Mouse (Mus musculus) layer of hippocampus, adult 6 months (tissue): ENCODE data around the gene Myh6. TPM values are rescaled to one million over a fixed set of nuclear protein-coding genes. Genes with fewer than 3 reads are reported as not detected.

Experiments
- long read RNA-seq, 2 experiments: library from polyadenylated mRNA; unstranded; transcript quantifications; one replicate each; pipeline ENCODE4 v2.0.0; 2019 to 2020
- microRNA-seq: library from miRNA; unstranded; fragments of <30 nt; microRNA quantifications from one replicate; pipeline ENCODE4 v1.2.0, GENCODE M21; 2020
- polyA plus RNA-seq: library from polyadenylated mRNA; unstranded; fragments of <200 nt; fragmentation: Nextera tagmentation; gene quantifications from 2 replicates; pipeline ENCODE4 v1.2.3, GENCODE M21; 2021

The Myh6 gene
- 1.9 and 4.0 TPM in 2 replicates for polyA plus RNA-seq
- long read RNA-seq, experiment 1 = 0 reads
- long read RNA-seq, experiment 2 = 0 reads

DNA sequence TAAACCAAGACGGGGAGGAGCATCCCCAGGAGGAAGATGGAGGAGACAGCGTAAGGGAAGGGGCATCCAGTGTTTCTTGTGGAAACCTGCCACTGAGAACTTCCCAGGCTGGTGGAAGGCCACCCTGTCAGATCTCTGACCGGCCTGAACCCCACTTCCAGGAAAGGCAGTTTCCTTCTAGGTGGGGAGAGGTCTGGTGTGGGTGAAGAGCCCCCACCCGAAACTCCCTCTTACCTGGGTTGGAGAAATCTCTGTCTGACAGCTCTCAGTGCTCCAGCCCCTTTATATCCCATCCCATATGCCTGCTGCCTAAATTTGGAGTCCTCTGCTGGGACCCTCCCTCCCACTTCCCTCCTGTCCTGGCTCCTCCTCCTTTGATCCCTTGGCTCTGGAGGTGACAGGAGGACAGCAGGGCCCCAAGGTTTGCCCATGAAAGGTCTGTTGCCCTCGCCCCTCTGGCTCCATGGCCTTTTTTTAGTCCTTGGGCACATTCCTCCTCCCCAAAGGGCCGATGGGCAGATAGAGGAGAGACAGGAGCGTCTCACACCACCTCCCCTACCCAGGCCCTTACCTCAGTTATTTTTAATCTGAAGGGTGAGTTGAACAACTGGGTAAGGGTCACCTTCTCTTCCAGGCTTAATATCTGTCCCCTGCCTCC, at the start of gene Myh6:
Gene Myh6, minus strand, starts transcription at position 608 of the 658 bp plus-strand sequence.

GRCm38 (mm10) chr14:55014991-55015766, 48.5 kb upstream of the Myh6 start, which contains the start of gene Ngdn:
Ngdn (plus strand) TSS chr14:55015454.

DNA sequence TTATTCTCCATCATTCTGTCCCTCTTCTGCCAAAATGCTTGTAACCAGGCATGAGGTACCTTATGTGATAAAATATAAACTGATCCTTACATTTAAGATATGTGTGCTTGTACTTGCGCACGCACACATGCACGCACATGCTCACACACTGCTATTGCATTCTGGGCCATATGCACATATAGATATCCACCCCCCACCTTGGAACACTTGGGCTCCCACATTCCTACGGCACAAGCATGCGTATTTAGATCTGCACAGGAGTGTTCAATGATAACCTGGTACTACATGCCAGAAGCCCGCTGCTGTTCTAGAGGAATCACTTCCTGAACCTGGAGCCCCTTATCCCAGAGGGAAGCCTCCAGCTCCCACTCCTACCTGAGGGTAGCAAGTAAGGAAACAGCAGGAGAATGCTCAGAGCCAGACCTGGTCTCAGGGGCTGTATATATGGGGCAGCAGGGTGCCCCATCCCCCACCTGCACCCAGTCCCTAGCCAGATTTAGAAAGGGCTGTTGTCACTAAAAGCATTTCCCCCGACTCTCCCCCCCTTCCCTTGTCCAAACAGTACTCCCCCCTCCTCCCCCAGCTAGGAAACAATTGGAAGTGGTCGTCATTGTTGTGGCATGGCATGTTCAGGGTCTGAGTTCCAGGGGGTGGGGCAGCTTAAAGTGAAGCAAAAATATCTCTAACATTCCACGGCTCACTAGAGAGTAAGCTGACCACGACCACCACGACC, 27.6 kb upstream of the Myh6 start, which contains the start of gene Myh7:
Gene Myh7, minus strand, starts transcription at position 491 of the 733 bp plus-strand sequence.

DNA sequence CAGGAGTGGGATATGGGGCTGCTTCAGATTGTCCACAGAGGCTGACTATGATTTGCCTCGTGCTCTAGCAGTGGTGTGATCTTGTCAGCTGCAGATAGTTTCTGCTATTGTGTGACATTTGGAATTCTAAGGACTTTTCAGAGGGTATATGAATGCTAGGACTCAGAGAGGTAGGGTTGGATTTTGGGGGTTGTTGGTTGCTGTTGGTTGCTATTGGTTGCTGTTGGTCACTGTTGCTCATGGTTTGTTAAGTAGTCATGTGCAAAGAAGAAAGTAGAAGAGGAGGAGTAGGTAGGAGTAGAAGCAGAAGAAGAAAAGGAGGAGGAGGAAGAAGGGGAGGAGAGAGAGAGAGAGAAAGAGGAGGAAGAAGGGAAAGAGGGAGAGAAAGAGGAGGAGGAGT, 9.9 kb upstream of the Myh6 start, which contains the start of gene Gm17428:
Gene Gm17428, plus strand, starts transcription at position 301 of the 400 bp plus-strand sequence.

DNA sequence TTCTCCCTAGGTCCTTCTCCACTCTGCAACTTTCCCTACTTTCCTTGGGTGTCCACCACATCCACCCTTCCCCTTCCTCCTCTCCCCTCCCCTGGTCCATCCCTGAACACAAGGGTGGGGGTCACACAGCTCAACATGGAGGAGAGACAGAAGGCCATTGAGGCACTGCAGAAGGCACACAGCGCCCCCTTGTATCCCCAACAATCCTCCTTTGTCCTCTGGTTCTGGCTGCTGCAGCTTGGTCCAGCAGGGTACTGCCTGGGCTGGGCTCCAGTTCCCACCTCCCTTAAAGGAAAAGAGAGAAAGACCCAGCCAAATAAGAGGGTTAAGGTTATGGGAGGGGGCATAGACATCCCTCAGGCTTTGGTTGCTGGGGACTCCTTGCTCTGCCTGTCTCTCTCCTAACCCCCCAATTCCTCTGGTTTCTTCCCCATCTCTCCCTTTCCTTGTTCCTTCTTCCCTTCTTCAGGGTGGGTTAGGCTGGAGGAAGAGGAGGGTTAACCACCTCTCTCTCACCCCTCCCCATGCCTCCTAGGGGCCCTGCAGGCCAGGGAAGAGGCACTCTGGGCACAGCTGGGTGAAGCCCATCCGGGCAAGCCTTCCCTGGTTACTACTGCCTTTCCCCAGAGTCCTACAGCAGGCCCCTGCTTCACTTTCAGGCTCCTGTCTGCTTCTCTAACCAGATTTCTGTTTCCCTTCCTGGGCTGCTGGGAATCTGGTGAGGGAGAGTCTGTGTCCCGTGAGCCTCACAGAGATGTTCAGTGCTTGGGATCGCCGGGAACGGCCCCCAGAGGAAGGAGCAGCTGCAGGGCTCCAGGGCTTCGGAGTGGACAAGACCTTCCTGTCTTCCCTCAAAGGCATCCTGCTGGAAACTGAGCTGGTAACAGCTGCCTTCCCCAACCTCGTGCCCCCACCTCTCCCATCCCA, 30.6 kb downstream of the Myh6 start, which contains the start of gene Cmtm5:
Gene Cmtm5, plus strand, starts transcription at position 358 of the 927 bp plus-strand sequence.

DNA sequence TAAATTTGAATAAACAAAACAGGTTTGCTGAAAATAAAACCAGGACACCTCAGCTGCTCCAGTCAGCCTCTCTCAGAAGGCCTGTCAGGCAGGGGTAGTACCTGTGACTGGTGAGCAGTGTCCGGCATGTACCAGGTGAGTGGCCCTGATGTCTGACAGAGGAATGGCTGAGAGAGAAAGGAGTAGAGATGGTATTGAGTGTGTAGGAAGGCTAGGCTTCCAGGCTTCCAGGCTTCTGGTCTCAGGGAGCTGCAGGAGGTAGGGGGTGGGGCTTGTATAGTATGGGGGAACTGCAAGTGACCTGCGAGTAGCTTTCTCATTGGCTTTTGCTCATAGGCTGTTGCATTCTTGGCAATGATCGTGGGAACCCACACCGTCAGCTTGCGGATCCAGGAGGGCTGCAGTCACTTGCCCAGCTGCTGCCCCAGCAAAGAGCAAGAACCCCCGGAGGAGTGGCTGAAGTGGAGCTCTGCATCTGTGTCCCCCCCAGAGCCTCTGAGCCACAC, 34.0 kb downstream of the Myh6 start, which contains the start of gene Il25:
Gene Il25, plus strand, starts transcription at position 51 of the 506 bp plus-strand sequence.

GRCm38 (mm10) chr14:54925349-54926342, 41.1 kb downstream of the Myh6 start, which contains the start of gene Efs:
Efs (minus strand) TSS chr14:54926126.

DNA sequence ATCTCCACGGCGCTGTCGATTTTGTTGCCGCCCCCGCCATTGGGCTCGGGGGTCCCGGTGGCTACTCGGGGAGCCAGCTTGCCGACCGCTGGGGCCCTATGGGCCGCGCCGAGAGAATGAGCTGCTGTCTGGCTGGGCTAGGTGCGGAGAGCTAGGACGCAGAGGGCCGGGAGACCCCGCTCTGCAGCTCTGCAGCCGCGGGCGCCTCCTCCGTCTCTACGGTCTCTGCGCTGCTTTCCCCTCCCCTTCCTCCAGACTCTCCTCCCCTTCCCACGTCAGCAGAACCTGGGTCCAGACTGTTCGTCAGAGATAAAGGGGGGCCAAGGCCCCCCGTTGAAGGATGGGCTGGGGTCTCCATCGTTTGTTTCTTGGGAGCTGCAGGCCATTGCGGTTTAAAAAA, 53.8 kb downstream of the Myh6 start, which contains the start of gene Slc22a17:
Gene Slc22a17, minus strand, starts transcription at position 247 of the 400 bp plus-strand sequence.

DNA sequence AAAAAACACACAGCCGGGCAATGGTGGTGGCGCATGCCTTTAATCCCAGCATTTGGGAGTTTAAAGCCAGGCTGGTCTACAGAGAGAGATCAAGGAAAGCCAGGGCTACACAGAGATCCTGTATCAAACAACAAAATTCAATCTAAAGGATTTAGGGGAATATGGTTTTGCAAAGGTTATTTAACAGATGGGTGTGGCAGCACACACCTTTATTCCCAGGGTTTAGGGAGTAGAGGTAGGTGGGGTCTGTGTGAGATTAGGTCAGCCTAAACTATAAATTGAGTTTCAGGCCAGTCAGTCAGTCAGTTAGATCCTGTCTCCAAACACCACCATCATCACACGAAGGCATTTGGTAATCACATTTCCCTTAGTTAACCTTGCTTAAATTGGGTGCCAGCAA, 74.5 kb downstream of the Myh6 start, which contains the start of gene Pabpn1:
Gene Pabpn1, plus strand, starts transcription at position 301 of the 400 bp plus-strand sequence.

Small RNAs within 50 kb of the gene (microRNA-seq; reads per million reads assigned to microRNA genes)
- gene Mir208a (not detected), gene Mir208b (not detected)

Other genes starting within 250 kb of the Myh6 start
- gene Slc7a8, start 185.0 kb downstream of the Myh6 start, polyA plus RNA-seq = 24.6 and 27.1 TPM in 2 replicates
- gene Rnf212b, start 152.8 kb downstream of the Myh6 start, polyA plus RNA-seq = not detected in 2 replicates
- 7.2 and 7.3 TPM in 2 replicates for gene Homez, start 96.0 kb downstream of the Myh6 start, polyA plus RNA-seq
- 5.0 and 6.8 TPM in 2 replicates for gene Ppp1r3e, start 89.4 kb downstream of the Myh6 start, polyA plus RNA-seq
- gene Bcl2l2, start 83.5 kb downstream of the Myh6 start, polyA plus RNA-seq = 5.8 TPM in 2 replicates
- not detected in 2 replicates for gene Gm20521, start 83.5 kb downstream of the Myh6 start, polyA plus RNA-seq
- 15.8 and 16.7 TPM in 2 replicates for gene Pabpn1, start 74.4 kb downstream of the Myh6 start, polyA plus RNA-seq
- 142 and 162 TPM in 2 replicates for gene Slc22a17, start 53.8 kb downstream of the Myh6 start, polyA plus RNA-seq
- 2.9 and 3.2 TPM in 2 replicates for gene Efs, start 40.8 kb downstream of the Myh6 start, polyA plus RNA-seq
- 0.35 and 0.73 TPM in 2 replicates for gene Il25, start 34.2 kb downstream of the Myh6 start, polyA plus RNA-seq
- 137 and 147 TPM in 2 replicates for gene Cmtm5, start 30.7 kb downstream of the Myh6 start, polyA plus RNA-seq
- gene Gm17428, start 10.0 kb upstream of the Myh6 start, polyA plus RNA-seq = not detected in 2 replicates
- gene Myh7, start 27.7 kb upstream of the Myh6 start, polyA plus RNA-seq = 26.7 and 28.7 TPM in 2 replicates
- gene Ngdn, start 48.5 kb upstream of the Myh6 start, polyA plus RNA-seq = 68.5 and 69.0 TPM in 2 replicates
- gene Zfhx2, start 125.4 kb upstream of the Myh6 start, polyA plus RNA-seq = 4.2 and 4.6 TPM in 2 replicates
- 14.7 and 14.9 TPM in 2 replicates for gene Thtpa, start 127.9 kb upstream of the Myh6 start, polyA plus RNA-seq
- gene Ap1g2, start 139.7 kb upstream of the Myh6 start, polyA plus RNA-seq = 0.68 and 0.72 TPM in 2 replicates
- gene Jph4, start 150.0 kb upstream of the Myh6 start, polyA plus RNA-seq = 35.2 and 35.4 TPM in 2 replicates